Mouse (Mus musculus): ENCODE data around the gene Sorcs2. TPM values are rescaled to one million over a fixed set of nuclear protein-coding genes. Genes with fewer than 3 reads are reported as not detected.
A peak's percentile ranks its signal among the peaks of the same experiment; 100 is the strongest.

The Sorcs2 gene
- total and polyA plus RNA-seq, 2 experiments from 2014 or later, result 12.4 to 50.3 TPM

- TF ChIP-seq CTCF (IDR thresholded peaks at IDR 0.05; ENCODE audit: low read depth), result no peak
- WGBS, result 76% methylated on average over 9 of the region's 9 CpGs
Measured at GRCm38 (mm10) chr5:36083869-36084565, 313.9 kb downstream of the Sorcs2 start.

GRCm38 (mm10) chr5:36081021-36081420 lies 316.9 kb downstream of the Sorcs2 start:
- peak; percentile 41 for DNase-seq (ENCODE audit: low spot score)
- Histone ChIP-seq H3K9me3 (ENCODE audit: low read length) (no peaks in the 10 kb centered on the region), H3K27ac (no peak overlapping the region), H3K27me3 (ENCODE audit: insufficient read depth, low read length) (no peaks in the 10 kb centered on the region), H3K36me3 (ENCODE audit: insufficient read depth, low read length) (no peaks in the 10 kb centered on the region), H3K4me1 (ENCODE audit: insufficient read depth, low read length) (no peaks in the 10 kb centered on the region), H3K4me2 (ENCODE audit: low read depth, low read length) (no peak overlapping the region), H3K4me3 (ENCODE audit: low read length) (no peak overlapping the region), H3K9ac (replicated peaks; ENCODE audit: low read length) (no peak overlapping the region)
- ATAC-seq, result peak; percentile 35; the same call in 1 of the 2 replicates
- WGBS, result 34% methylated on average over 8 of the region's 8 CpGs
- TF ChIP-seq CTCF (IDR thresholded peaks at IDR 0.05; ENCODE audit: low read depth), result no peak

More at GRCm38 (mm10) chr5:36083869-36084565, 313.9 kb downstream of the Sorcs2 start:
- H3K27ac ChIP-seq, result no peak overlapping the region
- DNase-seq (ENCODE audit: low spot score) (no peak), ATAC-seq (no peak)
- H3K4me1 ChIP-seq (ENCODE audit: insufficient read depth, low read length), result no peaks in the 10 kb centered on the region
- no peak overlapping the region for H3K9ac ChIP-seq (replicated peaks; ENCODE audit: low read length)
- no peak overlapping the region for H3K4me2 ChIP-seq (ENCODE audit: low read depth, low read length)
- H3K9me3 ChIP-seq (ENCODE audit: low read length), result no peaks in the 10 kb centered on the region
- H3K27me3 ChIP-seq (ENCODE audit: insufficient read depth, low read length), result no peaks in the 10 kb centered on the region
- no peak overlapping the region for H3K4me3 ChIP-seq (ENCODE audit: low read length)
- H3K36me3 ChIP-seq (ENCODE audit: insufficient read depth, low read length), result no peaks in the 10 kb centered on the region

GRCm38 (mm10) chr5:36075172-36076074 lies 322.5 kb downstream of the Sorcs2 start:
- Histone ChIP-seq H3K4me1 (ENCODE audit: insufficient read depth, low read length) (no peaks in the 10 kb centered on the region), H3K27me3 (ENCODE audit: insufficient read depth, low read length) (no peaks in the 10 kb centered on the region), H3K4me3 (ENCODE audit: low read length) (no peak overlapping the region), H3K27ac (no peak overlapping the region), H3K36me3 (ENCODE audit: insufficient read depth, low read length) (no peaks in the 10 kb centered on the region), H3K9me3 (ENCODE audit: low read length) (no peaks in the 10 kb centered on the region), H3K9ac (replicated peaks; ENCODE audit: low read length) (no peak overlapping the region), H3K4me2 (ENCODE audit: low read depth, low read length) (no peak overlapping the region)
- ATAC-seq (no peak), DNase-seq (ENCODE audit: low spot score) (peak; percentile 20)
- WGBS, result 58% methylated on average over 5 of the region's 5 CpGs
- no peak for TF ChIP-seq CTCF (IDR thresholded peaks at IDR 0.05; ENCODE audit: low read depth)

- H3K4me3 ChIP-seq (ENCODE audit: low read length), result no peak overlapping the region
- no peak overlapping the region for H3K9ac ChIP-seq (replicated peaks; ENCODE audit: low read length)
- H3K4me2 ChIP-seq (ENCODE audit: low read depth, low read length), result no peak overlapping the region
- peak; percentile 77 for ATAC-seq
- H3K9me3 ChIP-seq (ENCODE audit: low read length), result no peaks in the 10 kb centered on the region
- no peak for TF ChIP-seq CTCF (IDR thresholded peaks at IDR 0.05; ENCODE audit: low read depth)
- 0 out of 2 replicates have a peak, but pooled peaks cover 6% of the 10 kb centered on the region for H3K4me1 ChIP-seq (ENCODE audit: insufficient read depth, low read length)
- 49% methylated on average over 6 of the region's 6 CpGs for WGBS
- H3K36me3 ChIP-seq (ENCODE audit: insufficient read depth, low read length), result no peaks in the 10 kb centered on the region
- no peak overlapping the region for H3K27ac ChIP-seq
- no peaks in the 10 kb centered on the region for H3K27me3 ChIP-seq (ENCODE audit: insufficient read depth, low read length)
- DNase-seq (ENCODE audit: low spot score), result peak; percentile 5
Measured at GRCm38 (mm10) chr5:36069503-36070360, 328.2 kb downstream of the Sorcs2 start.

GRCm38 (mm10) chr5:36067651-36068181 lies 330.2 kb downstream of the Sorcs2 start:
- peak; percentile 18 for DNase-seq (ENCODE audit: low spot score)
- WGBS, result 26% methylated on average over 8 of the region's 8 CpGs

GRCm38 (mm10) chr5:36057804-36058322 lies 340.1 kb downstream of the Sorcs2 start:
- TF ChIP-seq CTCF (IDR thresholded peaks at IDR 0.05; ENCODE audit: low read depth), result no peak
- no peak overlapping the region for H3K27ac ChIP-seq
- H3K4me2 ChIP-seq (ENCODE audit: low read depth, low read length), result no peak overlapping the region
- no peaks in the 10 kb centered on the region for H3K27me3 ChIP-seq (ENCODE audit: insufficient read depth, low read length)
- WGBS, result 86% methylated on average over 14 of the region's 14 CpGs
- H3K9ac ChIP-seq (replicated peaks; ENCODE audit: low read length), result no peak overlapping the region
- H3K9me3 ChIP-seq (ENCODE audit: low read length), result no peaks in the 10 kb centered on the region
- no peak overlapping the region for H3K4me3 ChIP-seq (ENCODE audit: low read length)
- DNase-seq (ENCODE audit: low spot score) (no peak), ATAC-seq (no peak)
- H3K4me1 ChIP-seq (ENCODE audit: insufficient read depth, low read length), result no peaks in the 10 kb centered on the region
- H3K36me3 ChIP-seq (ENCODE audit: insufficient read depth, low read length), result no peaks in the 10 kb centered on the region

More at GRCm38 (mm10) chr5:36067651-36068181, 330.2 kb downstream of the Sorcs2 start:
- Histone ChIP-seq H3K4me2 (ENCODE audit: low read depth, low read length) (no peak overlapping the region), H3K4me1 (ENCODE audit: insufficient read depth, low read length) (0 out of 2 replicates have a peak, but pooled peaks cover 6% of the 10 kb centered on the region), H3K9me3 (ENCODE audit: low read length) (no peaks in the 10 kb centered on the region), H3K36me3 (ENCODE audit: insufficient read depth, low read length) (no peaks in the 10 kb centered on the region), H3K27ac (no peak overlapping the region), H3K4me3 (ENCODE audit: low read length) (no peak overlapping the region), H3K9ac (replicated peaks; ENCODE audit: low read length) (no peak overlapping the region), H3K27me3 (ENCODE audit: insufficient read depth, low read length) (no peaks in the 10 kb centered on the region)
- no peak for TF ChIP-seq CTCF (IDR thresholded peaks at IDR 0.05; ENCODE audit: low read depth)
- ATAC-seq, result no peak
